Mouse (Mus musculus) embryonic facial prominence, embryonic 15.5 days (tissue): ENCODE data around the gene Fhit. TPM values are rescaled to one million over a fixed set of nuclear protein-coding genes. Genes with fewer than 3 reads are reported as not detected.

Experiments
- ATAC-seq: fragments of 200-750 bp; cut with Nextera tagmentation; 2 replicates; pipeline ENCODE4 v1.8.0; 2017; ENCODE audit warnings: low read depth, moderate TSS enrichment; ENCODE audit not compliant: insufficient number of reproducible peaks, low FRiP score, low TSS enrichment
- H3K27ac ChIP-seq: fragments of 300-500 bp; sonication (generic); replicated peaks from 2 replicates; pipeline ENCODE4 v1.5.1; 2015; ENCODE audit warnings: mild to moderate bottlenecking, inconsistent platforms
- H3K27me3 ChIP-seq: fragments of 300-500 bp; sonication (generic); 2 replicates; pipeline ENCODE4 v1.6.1; 2015; ENCODE audit warnings: inconsistent platforms
- H3K36me3 ChIP-seq: fragments of 300-500 bp; sonication (generic); 2 replicates; pipeline ENCODE4 v1.6.1; 2015; ENCODE audit warnings: mild to moderate bottlenecking, inconsistent platforms
- H3K4me1 ChIP-seq: fragments of 300-500 bp; sonication (generic); 2 replicates; pipeline ENCODE4 v1.6.1; 2015; ENCODE audit warnings: inconsistent platforms
- H3K4me2 ChIP-seq: fragments of 300-500 bp; sonication (generic); replicated peaks from 2 replicates; pipeline ENCODE4 v1.6.1; 2015; ENCODE audit warnings: mild to moderate bottlenecking, inconsistent platforms
- H3K4me3 ChIP-seq: fragments of 300-500 bp; sonication (generic); replicated peaks from 2 replicates; pipeline ENCODE4 v1.5.1; 2015; ENCODE audit warnings: mild to moderate bottlenecking, inconsistent platforms
- H3K9ac ChIP-seq: fragments of 300-500 bp; sonication (generic); 2 replicates; pipeline ENCODE4 v1.6.1; 2015; ENCODE audit warnings: inconsistent platforms
- H3K9me3 ChIP-seq: fragments of 300-500 bp; sonication (generic); replicated peaks from 2 replicates; pipeline ENCODE4 v1.6.1; 2016; ENCODE audit warnings: inconsistent platforms
- WGBS: fragments of 180-500 bp; shearing (Covaris S2); methylation state at CpG from one replicate; pipeline ENCODE4 v1.1.7; 2015; 5-methylcytosine and 5-hydroxymethylcytosine counted together
- polyA plus RNA-seq: library from polyadenylated mRNA; unstranded; fragments of >200 nt; fragmentation: Nextera tagmentation; extraction: Ambion mirVana; gene quantifications from 2 replicates; pipeline ENCODE4 v1.2.1, GENCODE M21; 2015

Fhit gene
- polyA plus RNA-seq, 1 experiment from 2014 or later: 8.7 TPM

GRCm38 (mm10) chr14:10680041-10680440 is 481.8 kb downstream of the Fhit start:
- H3K4me1 ChIP-seq: no peaks in the 10 kb centered on the region
- ATAC-seq: no peak
- WGBS: 55% methylated on average over 4 of the region's 4 CpGs

GRCm38 (mm10) chr14:10679638-10680037 is 482.2 kb downstream of the Fhit start:
- Histone ChIP-seq H3K4me2 (no peak overlapping the region), H3K4me3 (no peak overlapping the region), H3K36me3 (no peaks in the 10 kb centered on the region), H3K9ac (no peak overlapping the region), H3K4me1 (no peaks in the 10 kb centered on the region), H3K27me3 (no peaks in the 10 kb centered on the region), H3K9me3 (no peaks in the 10 kb centered on the region), H3K27ac (no peak overlapping the region)
- no peak for ATAC-seq

More at GRCm38 (mm10) chr14:10680041-10680440, 481.8 kb downstream of the Fhit start:
- H3K9me3 ChIP-seq: no peaks in the 10 kb centered on the region
- H3K4me2 ChIP-seq: no peak overlapping the region
- no peak overlapping the region for H3K4me3 ChIP-seq
- no peaks in the 10 kb centered on the region for H3K27me3 ChIP-seq
- no peak overlapping the region for H3K9ac ChIP-seq
- no peak overlapping the region for H3K27ac ChIP-seq
- no peaks in the 10 kb centered on the region for H3K36me3 ChIP-seq

GRCm38 (mm10) chr14:10677627-10678026 is 484.2 kb downstream of the Fhit start:
- Histone ChIP-seq H3K27ac (no peak overlapping the region), H3K4me2 (no peak overlapping the region), H3K27me3 (no peaks in the 10 kb centered on the region), H3K4me3 (no peak overlapping the region), H3K9me3 (no peaks in the 10 kb centered on the region), H3K9ac (no peak overlapping the region), H3K4me1 (no peaks in the 10 kb centered on the region), H3K36me3 (no peaks in the 10 kb centered on the region)
- no peak for ATAC-seq
- WGBS: 59% methylated on average over 2 of the region's 2 CpGs

DNA sequence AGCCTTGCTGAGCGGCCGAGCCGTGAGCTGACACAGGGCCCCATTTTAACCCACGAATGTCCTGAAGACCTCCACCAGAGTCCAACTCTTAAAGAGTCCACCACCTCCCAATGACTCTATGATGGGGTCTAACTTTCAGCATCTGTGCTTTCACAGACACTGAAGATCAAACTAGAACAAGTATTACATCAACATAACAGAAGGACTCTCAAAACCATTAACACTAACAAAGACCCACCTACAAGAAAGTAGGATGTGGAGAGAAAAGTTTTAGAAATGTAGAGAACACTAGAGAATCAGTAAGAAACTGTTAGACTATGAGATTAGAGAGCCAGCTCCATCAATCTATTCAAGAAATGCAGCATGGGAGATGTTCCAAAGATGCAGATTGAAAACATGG is 501.6 kb downstream of the Fhit start:
- no peak for ATAC-seq
- Histone ChIP-seq H3K4me1 (no peaks in the 10 kb centered on the region), H3K4me2 (no peak overlapping the region), H3K36me3 (no peaks in the 10 kb centered on the region), H3K27me3 (no peaks in the 10 kb centered on the region), H3K4me3 (no peak overlapping the region), H3K9ac (no peak overlapping the region), H3K27ac (no peak overlapping the region), H3K9me3 (no peaks in the 10 kb centered on the region)
- 89% methylated on average over 4 of the region's 4 CpGs for WGBS

DNA sequence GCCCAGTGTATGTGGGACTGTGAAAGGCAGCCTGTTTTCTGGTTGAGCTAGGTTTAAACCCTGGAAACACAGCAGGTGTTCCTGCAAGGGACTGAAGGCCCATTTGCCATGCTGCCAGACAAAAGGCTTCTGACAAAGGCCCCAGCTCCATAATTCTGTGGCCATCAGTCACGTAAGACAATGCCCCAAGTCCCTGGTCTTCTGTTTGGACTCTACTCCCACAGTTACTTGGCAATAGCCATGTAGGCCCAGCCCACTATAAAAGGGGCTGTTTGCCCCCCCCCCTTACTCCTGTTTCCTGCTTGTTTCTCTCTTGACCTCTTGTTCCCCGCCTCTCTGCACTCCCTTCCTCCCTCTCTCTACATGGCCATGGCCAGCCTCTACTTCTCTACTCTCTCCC is 502.5 kb downstream of the Fhit start:
- no peak overlapping the region for H3K27ac ChIP-seq
- no peaks in the 10 kb centered on the region for H3K9me3 ChIP-seq
- no peaks in the 10 kb centered on the region for H3K4me1 ChIP-seq
- H3K27me3 ChIP-seq: no peaks in the 10 kb centered on the region
- 82% methylated on average over 2 of the region's 2 CpGs for WGBS
- H3K4me2 ChIP-seq: no peak overlapping the region
- no peak overlapping the region for H3K9ac ChIP-seq
- H3K36me3 ChIP-seq: no peaks in the 10 kb centered on the region
- ATAC-seq: no peak
- H3K4me3 ChIP-seq: no peak overlapping the region

DNA sequence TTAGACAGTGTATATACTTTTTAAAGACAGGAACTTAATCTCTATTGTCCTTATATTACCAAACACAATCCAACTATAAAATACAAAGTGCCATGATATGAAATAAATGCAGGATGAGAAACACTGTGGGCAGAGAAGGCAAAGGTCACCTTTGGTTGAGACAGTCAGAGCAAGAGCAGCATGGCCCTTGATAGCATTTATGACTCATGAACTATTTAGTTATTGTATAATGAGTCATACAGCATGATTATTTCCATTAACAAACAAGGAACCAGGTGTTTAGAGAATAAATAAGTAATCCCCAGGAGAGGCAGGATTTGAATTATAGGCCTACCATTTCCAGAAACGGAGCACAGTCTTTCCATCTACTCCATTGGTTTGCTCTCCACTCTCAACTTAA is 503.6 kb downstream of the Fhit start:
- no peak for ATAC-seq
- Histone ChIP-seq H3K9me3 (no peaks in the 10 kb centered on the region), H3K9ac (no peak overlapping the region), H3K27me3 (no peaks in the 10 kb centered on the region), H3K27ac (no peak overlapping the region), H3K36me3 (no peaks in the 10 kb centered on the region), H3K4me1 (no peaks in the 10 kb centered on the region), H3K4me3 (no peak overlapping the region), H3K4me2 (no peak overlapping the region)
- 89% methylated on average over 1 of the region's 1 CpGs for WGBS

DNA sequence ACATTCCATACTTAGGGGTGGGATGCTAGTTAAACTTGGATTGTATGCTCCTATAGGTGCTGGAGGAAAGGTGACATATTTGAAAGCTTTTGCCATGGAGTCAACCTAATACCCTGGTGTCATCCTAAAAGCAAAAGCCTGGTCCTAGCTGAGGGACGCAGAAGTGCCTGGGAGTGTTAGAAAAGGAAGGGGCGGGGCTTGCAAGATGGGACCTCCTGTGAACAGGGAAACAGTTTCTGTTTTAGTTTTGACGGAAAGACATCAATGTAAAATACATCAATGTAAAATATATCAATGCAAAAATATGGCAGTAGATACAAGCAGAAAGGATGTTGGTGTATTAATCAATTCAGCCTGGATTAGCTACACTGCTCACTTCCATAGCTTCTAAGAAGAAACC is 504.5 kb downstream of the Fhit start:
- H3K4me3 ChIP-seq: no peak overlapping the region
- H3K4me1 ChIP-seq: no peaks in the 10 kb centered on the region
- no peaks in the 10 kb centered on the region for H3K9me3 ChIP-seq
- WGBS: 74% methylated on average over 3 of the region's 3 CpGs
- H3K27ac ChIP-seq: no peak overlapping the region
- no peaks in the 10 kb centered on the region for H3K36me3 ChIP-seq
- no peak overlapping the region for H3K4me2 ChIP-seq
- no peak for ATAC-seq
- H3K27me3 ChIP-seq: no peaks in the 10 kb centered on the region
- H3K9ac ChIP-seq: no peak overlapping the region

GRCm38 (mm10) chr14:10655842-10656241 is 506.0 kb downstream of the Fhit start:
- WGBS: 15% methylated on average over 3 of the region's 3 CpGs
- Histone ChIP-seq H3K27ac (no peak overlapping the region), H3K4me2 (no peak overlapping the region), H3K4me3 (no peak overlapping the region), H3K9ac (no peak overlapping the region), H3K4me1 (no peaks in the 10 kb centered on the region), H3K9me3 (no peaks in the 10 kb centered on the region), H3K36me3 (no peaks in the 10 kb centered on the region), H3K27me3 (no peaks in the 10 kb centered on the region)
- no peak for ATAC-seq

DNA sequence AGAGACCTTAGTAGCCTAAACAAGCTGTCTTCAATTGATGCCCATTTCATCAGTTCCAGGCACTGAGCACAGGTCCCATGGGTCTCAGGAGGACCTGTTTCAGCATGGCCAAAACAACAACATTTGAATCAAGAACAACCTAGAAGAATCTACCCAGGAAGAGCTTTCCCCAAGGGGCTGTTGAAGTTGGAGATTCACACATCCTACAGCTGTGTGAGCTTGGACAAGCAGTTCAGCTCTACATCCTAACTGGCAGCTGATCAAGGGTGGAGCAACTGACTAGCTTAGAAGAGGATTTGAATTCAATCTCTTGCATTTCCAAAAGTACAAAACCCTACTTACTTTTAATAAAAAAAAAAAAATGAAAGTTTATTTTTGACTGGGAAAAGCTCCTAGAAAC is 514.0 kb downstream of the Fhit start:
- ATAC-seq: no peak
- Histone ChIP-seq H3K36me3 (no peaks in the 10 kb centered on the region), H3K4me3 (no peak overlapping the region), H3K9me3 (no peaks in the 10 kb centered on the region), H3K27me3 (no peaks in the 10 kb centered on the region), H3K9ac (no peak overlapping the region), H3K4me2 (no peak overlapping the region), H3K27ac (no peak overlapping the region), H3K4me1 (no peaks in the 10 kb centered on the region)

- WGBS: 23% methylated on average over 3 of the region's 3 CpGs
- ATAC-seq: no peak
- H3K27ac ChIP-seq: no peak overlapping the region
Observed at GRCm38 (mm10) chr14:10631783-10632182, 530.1 kb downstream of the Fhit start.

DNA sequence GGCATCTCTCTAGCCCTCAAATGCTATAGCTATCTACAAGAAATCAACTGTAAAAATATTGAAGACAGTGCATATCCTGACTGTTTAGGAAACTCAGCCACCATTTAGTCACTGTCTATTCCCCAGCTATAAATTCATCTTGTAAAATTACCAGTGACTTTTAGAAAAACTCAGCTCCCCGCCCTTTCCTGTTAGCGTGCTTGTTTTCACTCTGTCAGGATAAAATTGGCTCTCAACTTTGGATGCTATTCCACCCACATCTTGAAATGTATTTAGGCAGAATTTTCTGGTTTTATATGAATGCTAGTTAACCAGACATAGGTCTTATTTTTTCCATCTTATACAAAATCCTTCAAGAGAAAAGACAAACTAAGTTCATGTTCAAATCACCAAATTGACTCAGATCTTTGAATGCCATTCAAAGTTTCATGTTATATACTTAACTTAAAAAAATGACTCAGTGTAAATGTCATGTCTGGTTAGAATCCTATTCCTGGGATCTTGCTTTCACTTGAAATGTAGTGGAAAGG is 530.9 kb downstream of the Fhit start:
- no peaks in the 10 kb centered on the region for H3K9me3 ChIP-seq
- WGBS: 49% methylated on average over 2 of the region's 2 CpGs
- H3K4me1 ChIP-seq: peaks cover 7% of the 10 kb centered on the region; the same call in 1 of the 2 replicates
- H3K27me3 ChIP-seq: no peaks in the 10 kb centered on the region
- H3K4me2 ChIP-seq: no peak overlapping the region
- H3K27ac ChIP-seq: no peak overlapping the region
- no peak for ATAC-seq
- H3K9ac ChIP-seq: no peak overlapping the region
- no peaks in the 10 kb centered on the region for H3K36me3 ChIP-seq
- no peak overlapping the region for H3K4me3 ChIP-seq

More at GRCm38 (mm10) chr14:10631783-10632182, 530.1 kb downstream of the Fhit start:
- no peaks in the 10 kb centered on the region for H3K9me3 ChIP-seq
- no peak overlapping the region for H3K4me3 ChIP-seq
- H3K27me3 ChIP-seq: no peaks in the 10 kb centered on the region
- no peak overlapping the region for H3K4me2 ChIP-seq
- H3K36me3 ChIP-seq: no peaks in the 10 kb centered on the region
- H3K9ac ChIP-seq: no peak overlapping the region
- peaks cover 7% of the 10 kb centered on the region; the same call in 1 of the 2 replicates for H3K4me1 ChIP-seq

GRCm38 (mm10) chr14:10593467-10593866 is 568.4 kb downstream of the Fhit start:
- H3K9ac ChIP-seq: no peak overlapping the region
- H3K4me2 ChIP-seq: no peak overlapping the region
- ATAC-seq: no peak
- H3K4me3 ChIP-seq: no peak overlapping the region
- H3K36me3 ChIP-seq: no peaks in the 10 kb centered on the region
- H3K9me3 ChIP-seq: no peaks in the 10 kb centered on the region
- no peaks in the 10 kb centered on the region for H3K27me3 ChIP-seq
- H3K27ac ChIP-seq: no peak overlapping the region
- no peaks in the 10 kb centered on the region for H3K4me1 ChIP-seq
- WGBS: 76% methylated on average over 5 of the region's 5 CpGs
